Mouse (Mus musculus) stomach, adult 2 months (tissue): ENCODE results near the gene Cts8. TPM values are rescaled to one million over a fixed set of nuclear protein-coding genes. Genes with fewer than 3 reads are reported as not detected.

Experiments used
- polyA plus RNA-seq: library from polyadenylated mRNA; depleted of rRNA; stranded (reverse); fragments of >200 nt; gene quantifications from 2 replicates; pipeline ENCODE4 v1.2.3, GENCODE M21; 2012; rRNA removed

The Cts8 gene
- not detected in 2 replicates for polyA plus RNA-seq

GRCm38 (mm10) chr13:61255258-61255657 lies at the start of gene Cts8:
TSS of gene Cts8 (minus strand) at chr13:61255358.

GRCm38 (mm10) chr13:61288739-61289138 lies 33.6 kb upstream of the Cts8 start, which contains the start of gene Gm49398:
TSS of gene Gm49398 (minus strand) at chr13:61288839.

GRCm38 (mm10) chr13:61203310-61203709 lies 51.8 kb downstream of the Cts8 start, which contains the start of gene Cts6:
TSS of gene Cts6 (minus strand) at chr13:61203410.

Other genes with a start within 250 kb of the Cts8 start
- gene Ctsj, start 249.4 kb downstream of the Cts8 start, polyA plus RNA-seq = not detected in 2 replicates
- gene Ctsq, start 214.7 kb downstream of the Cts8 start, polyA plus RNA-seq = not detected in 2 replicates
- not detected in 2 replicates for gene Ctsr, start 91.1 kb downstream of the Cts8 start, polyA plus RNA-seq
- gene Cts6, start 51.9 kb downstream of the Cts8 start, polyA plus RNA-seq = not detected in 2 replicates
- not detected in 2 replicates for gene Gm49398, start 33.5 kb upstream of the Cts8 start, polyA plus RNA-seq
- gene Cts7, start 102.8 kb upstream of the Cts8 start, polyA plus RNA-seq = not detected in 2 replicates